Mouse (Mus musculus): ENCODE measurements around the gene S100a13. TPM values are rescaled to one million over a fixed set of nuclear protein-coding genes. Genes with fewer than 3 reads are reported as not detected.
A peak's percentile ranks its signal among the peaks of the same experiment; 100 is the strongest.

Gene S100a13
- total RNA-seq, 4 experiments from 2014 or later, result 17.1 to 26.1 (median 20.5) TPM

DNA sequence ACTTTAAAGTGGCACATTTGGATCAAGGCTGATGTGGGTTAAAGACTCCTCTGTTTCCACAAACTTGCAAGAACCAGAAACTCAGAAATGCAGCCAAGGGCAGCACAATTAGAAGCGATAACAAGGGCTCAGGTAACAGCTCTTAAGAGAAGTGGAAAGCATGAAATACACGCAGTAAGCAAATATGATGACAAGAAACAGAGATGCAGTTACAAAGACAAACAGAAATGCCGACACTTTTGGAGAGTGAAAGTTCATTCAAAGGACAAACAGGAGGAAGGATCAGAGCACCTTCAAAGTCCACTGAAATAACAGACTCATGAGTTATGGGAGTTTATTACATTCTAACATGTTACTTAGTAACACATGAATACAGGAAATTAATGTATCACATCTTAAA, 7.9 kb upstream of the S100a13 start:
- DNase-seq (ENCODE audit: low spot score in 2 of 2), result no peak

DNA sequence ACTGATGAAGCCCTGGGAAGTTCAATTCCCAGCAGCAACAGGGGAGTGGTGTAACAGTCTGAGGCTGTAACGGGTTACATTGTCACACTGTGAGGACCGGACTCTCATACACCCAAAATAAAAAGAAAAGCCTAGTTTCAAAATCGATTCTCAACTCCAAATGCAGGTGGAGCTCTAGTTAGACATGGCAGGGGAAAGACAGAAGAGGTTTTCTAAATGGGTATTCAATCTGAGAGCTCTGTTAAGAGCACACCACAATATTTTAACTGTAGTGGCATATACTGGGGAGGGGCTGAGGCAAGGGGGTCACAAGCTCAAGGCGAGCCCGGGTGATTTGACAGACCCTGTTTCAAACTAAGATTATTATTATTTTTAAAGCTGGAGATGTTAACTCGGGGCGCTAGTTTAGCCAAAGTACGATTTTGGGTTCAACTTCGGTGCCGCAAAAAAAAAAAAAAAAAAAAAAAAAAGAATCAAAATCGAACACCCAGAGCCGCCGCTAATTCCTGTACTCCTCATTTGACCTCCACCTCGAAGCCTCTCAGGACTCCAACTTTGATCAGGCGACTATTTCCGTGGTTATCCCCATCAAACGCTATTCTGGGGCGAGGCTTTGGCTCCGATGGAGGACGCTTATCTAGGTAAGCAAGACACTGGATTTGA, 5.8 kb upstream of the S100a13 start:
- no peak for DNase-seq (ENCODE audit: low spot score in 2 of 2)

DNA sequence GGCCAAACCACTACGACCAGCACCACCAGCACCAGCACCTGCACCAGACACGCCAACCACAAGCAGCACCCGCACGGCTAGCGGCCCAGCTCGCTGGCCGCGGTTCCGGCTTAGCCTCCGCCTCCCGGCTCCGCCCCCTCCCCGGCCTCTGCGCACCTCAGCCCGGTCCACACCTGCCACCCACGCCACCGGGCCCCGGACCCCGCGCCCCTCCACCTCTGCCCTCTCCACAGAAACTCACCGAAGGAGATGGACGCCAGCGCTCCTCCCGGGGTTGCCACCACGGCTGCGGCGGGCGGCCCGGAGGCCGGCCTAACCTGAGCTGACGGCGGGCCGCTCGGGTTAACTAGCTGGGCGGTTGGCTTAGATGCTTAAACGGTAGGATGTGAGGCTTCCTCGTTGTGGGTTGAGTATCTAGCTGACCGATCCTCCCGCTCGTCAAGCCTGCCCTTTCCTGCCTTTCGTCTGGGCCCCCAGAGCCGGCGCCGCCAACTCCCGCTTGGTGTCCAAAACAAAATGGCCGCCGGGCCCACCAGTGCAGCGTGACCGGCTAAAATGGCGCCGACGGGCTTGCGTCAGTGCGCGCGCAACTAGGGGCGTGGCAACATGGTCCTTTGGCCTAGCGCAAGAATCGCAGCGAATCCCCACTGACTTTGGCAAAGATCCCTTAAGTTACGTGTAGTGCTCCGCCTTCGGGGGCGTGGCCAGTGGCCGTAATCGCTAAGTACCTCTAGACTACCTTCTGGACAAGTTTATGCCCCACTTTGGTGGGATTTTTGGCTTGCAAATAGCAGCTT, 5.1 kb upstream of the S100a13 start, which contains the start of gene Chtop:
Chtop (minus strand) TSS at position 549 of the 797 bp plus-strand sequence.
- peak; percentile 98 to 99 for DNase-seq (ENCODE audit: low spot score in 2 of 2)

DNA sequence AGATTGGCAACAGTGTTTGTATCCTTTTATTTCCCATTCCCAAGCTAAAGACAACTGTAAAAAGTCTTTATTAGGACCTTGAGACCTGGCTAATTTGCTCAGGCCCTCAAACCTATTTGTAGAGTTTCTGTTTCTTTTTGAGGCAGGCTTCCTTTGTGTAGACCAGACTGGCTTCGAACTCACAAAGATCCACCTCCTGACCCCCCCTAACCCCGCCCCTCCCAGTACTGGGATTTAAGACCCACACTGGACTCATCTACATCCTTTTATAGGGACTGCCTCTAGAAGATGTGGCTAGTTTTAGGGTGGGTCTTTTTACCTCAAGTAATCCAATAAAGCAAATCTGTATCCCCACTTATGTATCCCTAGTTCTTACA, 4.5 kb upstream of the S100a13 start:
- DNase-seq (ENCODE audit: low spot score in 2 of 2), result no peak

GRCm38 (mm10) chr3:90512276-90512675, 2.0 kb upstream of the S100a13 start:
- no peak for DNase-seq (ENCODE audit: low spot score in 2 of 2)

GRCm38 (mm10) chr3:90512948-90513642, 1.1 kb upstream of the S100a13 start:
- DNase-seq (ENCODE audit: low spot score in 2 of 2), result no peak

DNA sequence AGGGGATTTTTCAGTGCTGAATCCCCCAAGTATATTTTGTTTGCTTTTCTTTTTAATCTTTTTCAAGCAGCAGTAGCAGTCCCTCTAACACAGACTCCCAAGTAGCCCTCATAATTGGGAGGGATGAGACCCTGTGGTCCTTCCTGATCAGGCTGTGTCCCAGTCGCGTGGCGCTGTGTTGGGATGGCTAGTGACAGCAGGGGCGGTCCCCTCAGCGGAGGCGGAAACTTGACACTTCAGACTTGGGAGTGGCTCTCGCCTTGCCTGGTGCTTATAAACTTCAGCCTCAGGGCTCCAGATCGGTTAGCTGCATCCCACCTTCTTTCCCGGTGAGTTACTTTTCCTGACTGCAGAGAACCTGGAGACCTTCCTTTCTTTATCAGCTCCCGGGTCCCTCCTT, 456 bp downstream of the S100a13 start:
- no peak for DNase-seq (ENCODE audit: low spot score in 2 of 2)

DNA sequence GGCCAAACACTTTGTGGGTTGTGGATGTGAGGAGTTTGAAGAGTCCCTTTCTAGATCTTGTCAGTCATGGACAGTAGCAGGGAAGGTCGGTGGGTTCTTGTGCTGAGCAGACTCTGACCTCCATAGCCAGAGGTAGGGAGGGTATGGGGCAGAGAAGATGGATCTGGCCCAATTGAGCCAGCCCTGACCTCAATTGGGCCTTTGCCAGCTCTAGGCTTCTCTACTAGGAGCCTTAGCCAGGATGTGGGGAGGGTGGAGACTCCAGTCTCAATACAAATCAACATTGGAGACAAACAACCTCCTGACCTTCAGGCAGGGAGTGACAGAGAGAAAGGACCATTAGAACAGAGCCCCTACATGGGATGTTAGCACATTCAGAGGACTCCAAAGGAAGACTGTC, 1.0 kb downstream of the S100a13 start:
- no peak for DNase-seq (ENCODE audit: low spot score in 2 of 2)

- no peak for DNase-seq (ENCODE audit: low spot score in 2 of 2)
Observed at GRCm38 (mm10) chr3:90515789-90516188, 1.6 kb downstream of the S100a13 start.

GRCm38 (mm10) chr3:90517711-90518110, 3.5 kb downstream of the S100a13 start:
- DNase-seq (ENCODE audit: low spot score in 2 of 2), result no peak

GRCm38 (mm10) chr3:90525421-90525820, 11.2 kb downstream of the S100a13 start:
- DNase-seq (ENCODE audit: low spot score in 2 of 2), result no peak

DNA sequence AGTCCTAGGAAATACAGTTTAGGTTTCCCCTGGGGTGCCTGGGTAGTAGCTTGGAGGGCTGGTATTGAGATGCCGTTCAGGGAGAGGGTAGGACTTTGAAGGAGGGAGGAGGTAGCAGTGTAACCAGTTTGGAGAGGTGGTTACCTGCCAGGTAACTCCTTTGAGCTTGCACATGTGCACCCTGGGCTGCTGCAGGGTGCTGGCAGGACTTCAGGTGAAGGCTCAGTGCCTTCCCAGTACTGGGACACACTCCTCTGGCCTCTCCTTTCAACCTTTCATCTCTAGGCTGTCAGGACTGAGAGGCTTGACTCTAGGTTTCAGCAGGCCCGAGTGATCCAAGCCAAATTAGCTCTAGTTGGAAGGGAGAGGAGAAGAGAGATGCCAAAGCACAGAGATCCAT, 11.8 kb downstream of the S100a13 start:
- no peak for DNase-seq (ENCODE audit: low spot score in 2 of 2)

- no peak for DNase-seq (ENCODE audit: low spot score in 2 of 2)
Observed at GRCm38 (mm10) chr3:90526580-90526979, 12.3 kb downstream of the S100a13 start, which contains the start of gene S100a14. Gene S100a14, plus strand, starts transcription at chr3:90526856.

GRCm38 (mm10) chr3:90527291-90527873, 13.1 kb downstream of the S100a13 start:
- DNase-seq (ENCODE audit: low spot score in 2 of 2), result no peak

- DNase-seq (ENCODE audit: low spot score in 2 of 2), result no peak
Observed at GRCm38 (mm10) chr3:90531713-90532112, 17.5 kb downstream of the S100a13 start.

- DNase-seq (ENCODE audit: low spot score in 2 of 2), result no peak
Observed at GRCm38 (mm10) chr3:90535446-90535845, 21.2 kb downstream of the S100a13 start.

- no peak for DNase-seq (ENCODE audit: low spot score in 2 of 2)
Observed at GRCm38 (mm10) chr3:90537141-90537904, 23.1 kb downstream of the S100a13 start, which contains the start of gene S100a16. Gene S100a16, plus strand, starts transcription at chr3:90537254.

GRCm38 (mm10) chr3:90537905-90538296, 23.7 kb downstream of the S100a13 start:
- DNase-seq (ENCODE audit: low spot score in 2 of 2), result no peak

GRCm38 (mm10) chr3:90540904-90541303, 26.7 kb downstream of the S100a13 start:
- DNase-seq (ENCODE audit: low spot score in 2 of 2), result peak; percentile 21 to 47

DNA sequence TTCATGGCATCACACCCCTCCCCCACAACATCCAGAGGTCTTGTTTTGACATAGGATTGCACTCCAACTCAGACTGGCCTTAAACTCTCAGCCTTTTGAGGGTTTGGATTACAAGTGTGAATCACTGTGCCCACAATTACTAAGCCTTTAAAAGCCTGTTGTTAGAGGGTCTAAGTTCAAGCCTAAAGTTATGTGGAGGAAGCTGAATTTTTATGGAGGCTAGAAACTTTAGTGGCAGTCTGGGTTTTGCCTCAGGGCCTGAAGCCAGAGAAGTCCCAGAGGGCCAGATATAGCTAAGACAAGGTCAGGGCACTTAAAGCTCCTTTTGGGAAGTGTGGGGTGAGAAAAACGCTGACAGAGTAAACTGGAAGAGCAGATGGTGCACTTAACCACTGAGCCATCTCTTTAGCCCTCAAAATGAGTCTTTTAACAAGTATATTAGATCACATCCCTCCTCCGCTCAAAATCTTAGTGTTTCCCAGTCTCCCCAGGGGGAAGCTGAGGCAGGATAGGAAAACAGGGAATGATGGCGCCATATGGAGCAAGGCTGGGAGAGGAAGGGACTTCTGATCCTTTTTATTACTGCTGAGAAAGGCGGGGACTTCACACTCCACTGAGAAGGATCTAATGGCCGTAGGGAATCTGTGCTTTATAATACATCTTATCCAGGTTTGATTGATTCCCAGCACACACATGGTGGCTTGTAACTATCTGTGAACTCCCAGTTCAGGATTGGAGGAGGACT, 35.6 kb downstream of the S100a13 start:
- DNase-seq (ENCODE audit: low spot score in 2 of 2), result no peak

All from left cerebral cortex, adult 8-10 months (tissue).